ENCODE assay signal across 13 mouse cellular contexts in genomic region chr7:16938117-16938791, GRCm38 (mm10). TPM values are rescaled to one million over a fixed set of nuclear protein-coding genes. Genes with fewer than 3 reads are reported as not detected.
DNase-seq lines count a peak whose midpoint lies in the region; ATAC-seq and TF ChIP-seq lines count a peak whose summit lies in the region.
"Had no signal": no experiment of that assay in that cellular context is flagged by ENCODE, and none has a peak within 500 bp of the region (broad histone marks: within the 10 kb centered on the region; RNA-seq: fewer than 3 reads in every experiment).

No protein-coding gene starts in this region.

- 0 out of 2 replicates have a peak overlapping the region, but pooled peaks have one; percentile 25 for H3K27ac ChIP-seq in forebrain, embryonic 11.5 days (ENCODE audit: low read depth, low read length)
- peak overlapping the region; percentile 92 for H3K27ac ChIP-seq in layer of hippocampus, adult 2 months
- H3K27ac ChIP-seq in neural tube, embryonic 14.5 days (ENCODE audit: low read depth, low read length), result peak overlapping the region; percentile 74
- H3K27ac ChIP-seq: heart, embryonic 10.5 days had no signal

- H3K9ac ChIP-seq in forebrain, embryonic 11.5 days (ENCODE audit: low read length), result no peak overlapping the region
- H3K9ac ChIP-seq in neural tube, embryonic 14.5 days (replicated peaks; ENCODE audit: low read depth, low read length), result no peak overlapping the region

- TF ChIP-seq CTCF in layer of hippocampus, adult 2 months (conservative IDR thresholded peaks at IDR 0.05), result no peak

- peaks cover 9% of the 10 kb centered on the region; the same call in 1 of the 2 replicates for H3K4me1 ChIP-seq in forebrain, embryonic 11.5 days (replicated peaks; ENCODE audit: control insufficient read depth, insufficient read depth, low read length)
- peaks cover 13% of the 10 kb centered on the region for H3K4me1 ChIP-seq in neural tube, embryonic 14.5 days (ENCODE audit: control insufficient read depth, insufficient read depth, low read length)

- peak; percentile 51; the same call in 1 of the 2 replicates for ATAC-seq in forebrain, embryonic 11.5 days (replicated peaks; ENCODE audit: low FRiP score)
- peak; percentile 91; the same call in 1 of the 2 replicates for ATAC-seq in neural tube, embryonic 14.5 days (ENCODE audit: low read depth)

- no peak overlapping the region for H3K4me3 ChIP-seq in forebrain, embryonic 11.5 days (ENCODE audit: low read depth, low read length)
- no peak overlapping the region; the same call in 1 of the 2 replicates for H3K4me3 ChIP-seq in layer of hippocampus, adult 2 months
- no peak overlapping the region for H3K4me3 ChIP-seq in neural tube, embryonic 14.5 days (ENCODE audit: low read depth, low read length)
- H3K4me3 ChIP-seq: erythroblast, embryonic 14.5 days; heart, embryonic 10.5 days had no signal

- 70% methylated on average over 17 of the region's 17 CpGs for WGBS in forebrain, embryonic 11.5 days
- 62% methylated on average over 17 of the region's 17 CpGs for whole genome bisulfite sequencing in neural tube, embryonic 14.5 days

- no peaks in the 10 kb centered on the region for H3K36me3 ChIP-seq in forebrain, embryonic 11.5 days (ENCODE audit: control insufficient read depth, insufficient read depth, low read length)
- no peaks in the 10 kb centered on the region for H3K36me3 ChIP-seq in neural tube, embryonic 14.5 days (ENCODE audit: control insufficient read depth, insufficient read depth, low read length)
- H3K36me3 ChIP-seq: heart, embryonic 10.5 days had no signal

- no peaks in the 10 kb centered on the region for H3K9me3 ChIP-seq in forebrain, embryonic 11.5 days (ENCODE audit: control insufficient read depth, low read length)
- no peaks in the 10 kb centered on the region for H3K9me3 ChIP-seq in neural tube, embryonic 14.5 days (ENCODE audit: control insufficient read depth, low read length)
- H3K9me3 ChIP-seq: heart, embryonic 10.5 days had no signal

- no peak overlapping the region for H3K4me2 ChIP-seq in forebrain, embryonic 11.5 days (ENCODE audit: low read depth, low read length, severe bottlenecking)
- H3K4me2 ChIP-seq in neural tube, embryonic 14.5 days (ENCODE audit: low read depth, low read length), result no peak overlapping the region

- DNase-seq in retina, postnatal 1 day, result peak; percentile 69
- no peak for DNase-seq in retina, embryonic 14.5 days (ENCODE audit: low spot score)
- DNase-seq in forebrain, embryonic 11.5 days (ENCODE audit: low spot score), result no peak
- peak; percentile 70 to 85 for DNase-seq in layer of hippocampus, adult 2 months (ENCODE audit: low spot score in 2 of 2)
- no peak for DNase-seq in adipocyte (ENCODE audit: low spot score)
- DNase-seq in lung, postnatal 10 days, result no peak
- no peak for DNase-seq in spleen, adult 12 weeks (ENCODE audit: low spot score)
- DNase-seq: kidney, adult 2 months; lung, postnatal 4 days had no signal

- H3K27me3 ChIP-seq in forebrain, embryonic 11.5 days (ENCODE audit: control insufficient read depth, insufficient read depth, low read length), result no peaks in the 10 kb centered on the region
- no peaks in the 10 kb centered on the region for H3K27me3 ChIP-seq in neural tube, embryonic 14.5 days (ENCODE audit: control insufficient read depth, insufficient read depth, low read length)

RNA-seq across cellular contexts. Expression of gene Pnmal2, which starts 6.2 kb away (rescaled TPM):
- 12.3 and 13.0 TPM in 2 replicates for polyA plus RNA-seq in forebrain, embryonic 11.5 days (2014; fragmentation: Nextera tagmentation; extraction: Ambion mirVana)
- total RNA-seq in layer of hippocampus, adult 2 months (2021), result 100 to 1,000 TPM; 348 to 373 TPM
- polyA plus RNA-seq in neural tube, embryonic 14.5 days (2014; fragmentation: Nextera tagmentation; extraction: Ambion mirVana), result 68.1 and 92.1 TPM in 2 replicates
- total RNA-seq: neutrophil, adult 5-6 weeks had no signal
- polyA plus RNA-seq: erythroblast, embryonic 14.5 days had no signal

RNA-seq across cellular contexts. Expression of gene Calm3, which starts 14.3 kb away (rescaled TPM):
- polyA plus RNA-seq in forebrain, embryonic 11.5 days (2014; fragmentation: Nextera tagmentation; extraction: Ambion mirVana), result 276 and 285 TPM in 2 replicates
- total RNA-seq in layer of hippocampus, adult 2 months (2021), result 1,000 to 10,000 TPM; 2,074 to 2,160 TPM
- polyA plus RNA-seq in neural tube, embryonic 14.5 days (2014; fragmentation: Nextera tagmentation; extraction: Ambion mirVana), result 412 and 503 TPM in 2 replicates

RNA-seq across cellular contexts. Expression of gene Pnmal1, which starts 21.2 kb away (rescaled TPM):
- 20.4 and 22.7 TPM in 2 replicates for polyA plus RNA-seq in forebrain, embryonic 11.5 days (2014; fragmentation: Nextera tagmentation; extraction: Ambion mirVana)
- total RNA-seq in layer of hippocampus, adult 2 months (2021), result 100 to 1,000 TPM; 103 to 121 TPM
- polyA plus RNA-seq in neural tube, embryonic 14.5 days (2014; fragmentation: Nextera tagmentation; extraction: Ambion mirVana), result 60.1 and 60.7 TPM in 2 replicates
- total RNA-seq: neutrophil, adult 5-6 weeks had no signal
- polyA plus RNA-seq: erythroblast, embryonic 14.5 days had no signal

RNA-seq across cellular contexts. Expression of gene Ptgir, which starts 32.0 kb away (rescaled TPM):
- 0.11 and 0.39 TPM in 2 replicates for polyA plus RNA-seq in forebrain, embryonic 11.5 days (2014; fragmentation: Nextera tagmentation; extraction: Ambion mirVana)
- under 1 TPM; 0.10 to 0.20 TPM for total RNA-seq in layer of hippocampus, adult 2 months (2021)
- 1.2 TPM in 1 of 2 replicates, not detected in the other for polyA plus RNA-seq in neural tube, embryonic 14.5 days (2014; fragmentation: Nextera tagmentation; extraction: Ambion mirVana)

RNA-seq across cellular contexts. Expression of gene Gm42372, which starts 44.6 kb away (rescaled TPM):
- 1.4 and 1.8 TPM in 2 replicates for polyA plus RNA-seq in forebrain, embryonic 11.5 days (2014; fragmentation: Nextera tagmentation; extraction: Ambion mirVana)
- total RNA-seq in layer of hippocampus, adult 2 months (2021), result 10 to 100 TPM; 52.3 to 55.5 TPM
- polyA plus RNA-seq in neural tube, embryonic 14.5 days (2014; fragmentation: Nextera tagmentation; extraction: Ambion mirVana), result 7.4 and 10.1 TPM in 2 replicates
- polyA plus RNA-seq: erythroblast, embryonic 14.5 days had no signal

Comparison
In these comparisons a context has a peak if more than half of its experiments do, and no peak if none do; other contexts are left out.
1. DNase-seq: peak in retina, postnatal 1 day (single experiment) and layer of hippocampus, adult 2 months (2 of 2); none in retina, embryonic 14.5 days (single experiment), forebrain, embryonic 11.5 days (single experiment), adipocyte (single experiment), lung, postnatal 10 days (single experiment) and spleen, adult 12 weeks (single experiment).
2. H3K27ac ChIP-seq: peak in every context shown above with its lines; median percentile 92 in layer of hippocampus, adult 2 months; 74 in neural tube, embryonic 14.5 days; 25 in forebrain, embryonic 11.5 days.